Mouse (Mus musculus) embryo, embryonic 9.5 days (tissue): ENCODE measurements around the gene Lrrc32.

Experiments used
- DNase-seq: peaks from one replicate; pipeline ENCODE4 v3.0.0-alpha.2; 2017; ENCODE audit errors: extremely low spot score

Lrrc32 gene

GRCm38 (mm10) chr7:98510961-98511958, 22.2 kb downstream of the Lrrc32 start:
- DNase-seq = no peak

GRCm38 (mm10) chr7:98513251-98513650, 24.2 kb downstream of the Lrrc32 start:
- DNase-seq = no peak

- DNase-seq = no peak
These were observed 33.5 kb downstream of the Lrrc32 start for GRCm38 (mm10) chr7:98522576-98522975.

GRCm38 (mm10) chr7:98523070-98523812, 34.2 kb downstream of the Lrrc32 start:
- DNase-seq = no peak

GRCm38 (mm10) chr7:98523813-98524361, 34.8 kb downstream of the Lrrc32 start:
- peak; percentile 14 for DNase-seq

GRCm38 (mm10) chr7:98524401-98524800, 35.3 kb downstream of the Lrrc32 start:
- no peak for DNase-seq

GRCm38 (mm10) chr7:98524869-98525699, 36.0 kb downstream of the Lrrc32 start:
- no peak for DNase-seq

GRCm38 (mm10) chr7:98527085-98527484, 38.0 kb downstream of the Lrrc32 start:
- DNase-seq = no peak

GRCm38 (mm10) chr7:98531612-98532011, 42.5 kb downstream of the Lrrc32 start:
- no peak for DNase-seq

GRCm38 (mm10) chr7:98532981-98533380, 43.9 kb downstream of the Lrrc32 start:
- DNase-seq = no peak

- no peak for DNase-seq
These were observed 45.4 kb downstream of the Lrrc32 start for GRCm38 (mm10) chr7:98534432-98534855.

GRCm38 (mm10) chr7:98535191-98535590, 46.1 kb downstream of the Lrrc32 start:
- DNase-seq = no peak

GRCm38 (mm10) chr7:98535882-98536281, 46.8 kb downstream of the Lrrc32 start:
- no peak for DNase-seq

GRCm38 (mm10) chr7:98537210-98537966, 48.3 kb downstream of the Lrrc32 start:
- peak; percentile 70 for DNase-seq

- no peak for DNase-seq
These were observed 49.0 kb downstream of the Lrrc32 start for GRCm38 (mm10) chr7:98537967-98538573.

GRCm38 (mm10) chr7:98540879-98541278, 51.8 kb downstream of the Lrrc32 start:
- DNase-seq = no peak

GRCm38 (mm10) chr7:98541564-98541963, 52.5 kb downstream of the Lrrc32 start:
- no peak for DNase-seq

GRCm38 (mm10) chr7:98542267-98542666, 53.2 kb downstream of the Lrrc32 start:
- DNase-seq = no peak

- no peak for DNase-seq
These were observed 53.7 kb downstream of the Lrrc32 start for GRCm38 (mm10) chr7:98542731-98543142.

- no peak for DNase-seq
These were observed 54.8 kb downstream of the Lrrc32 start for GRCm38 (mm10) chr7:98543853-98544370.
